Mouse (Mus musculus): Measurements from ENCODE around the gene Elavl1.
"Not testable (repeated sequence)": the region's sequence is repeated elsewhere in the genome, so short reads cannot be mapped to it uniquely, and the experiment has no call there.

The Elavl1 gene

GRCm38 (mm10) chr8:4258233-4258632 is 67.0 kb downstream of the Elavl1 start:
- DNase-seq (ENCODE audit: low spot score): peak; percentile 91

GRCm38 (mm10) chr8:4257350-4257749 is 67.9 kb downstream of the Elavl1 start:
- DNase-seq (ENCODE audit: low spot score): no peak

GRCm38 (mm10) chr8:4256911-4257310 is 68.3 kb downstream of the Elavl1 start:
- DNase-seq (ENCODE audit: low spot score): no peak

- not testable (repeated sequence) for DNase-seq (ENCODE audit: low spot score)
Measured at GRCm38 (mm10) chr8:4255471-4255870, 69.7 kb downstream of the Elavl1 start.

- no peak for DNase-seq (ENCODE audit: low spot score)
Measured at GRCm38 (mm10) chr8:4254001-4254400, 71.2 kb downstream of the Elavl1 start.

GRCm38 (mm10) chr8:4252934-4253841 is 72.0 kb downstream of the Elavl1 start, which contains the start of gene Snapc2:
Snapc2 (plus strand) TSS chr8:4253080.
- peak; percentile 97 for DNase-seq (ENCODE audit: low spot score)

GRCm38 (mm10) chr8:4252116-4252760 is 73.0 kb downstream of the Elavl1 start:
- no peak for DNase-seq (ENCODE audit: low spot score)

GRCm38 (mm10) chr8:4250306-4250970 is 74.8 kb downstream of the Elavl1 start:
- DNase-seq (ENCODE audit: low spot score): peak; percentile 89

GRCm38 (mm10) chr8:4249213-4249612 is 76.0 kb downstream of the Elavl1 start:
- DNase-seq (ENCODE audit: low spot score): no peak

GRCm38 (mm10) chr8:4247951-4248540 is 77.2 kb downstream of the Elavl1 start, which contains the start of gene Tgfbr3l:
Tgfbr3l (plus strand) TSS chr8:4248214.
- no peak for DNase-seq (ENCODE audit: low spot score)

- no peak for DNase-seq (ENCODE audit: low spot score)
Measured at GRCm38 (mm10) chr8:4247241-4247640, 78.0 kb downstream of the Elavl1 start.

DNA sequence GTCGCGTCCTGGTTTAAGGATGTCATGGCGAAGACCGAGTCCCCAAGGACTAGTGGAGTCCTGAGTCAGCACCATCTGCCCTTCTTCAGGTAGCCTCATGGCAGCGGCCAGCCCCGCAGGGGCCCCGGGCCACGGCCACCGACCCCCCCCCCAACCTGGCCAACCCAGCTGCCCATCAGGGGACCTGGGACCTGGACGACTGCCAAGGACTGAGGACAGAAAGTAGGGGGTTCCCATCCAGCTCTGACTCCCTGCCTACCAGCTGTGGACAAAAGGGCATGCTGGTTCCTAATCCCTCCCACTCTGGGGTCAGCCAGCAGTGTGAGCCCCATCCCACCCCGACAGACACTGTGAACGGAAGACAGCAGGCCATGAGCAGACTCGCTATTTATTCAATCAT is 79.5 kb downstream of the Elavl1 start:
- no peak for DNase-seq (ENCODE audit: low spot score)

DNA sequence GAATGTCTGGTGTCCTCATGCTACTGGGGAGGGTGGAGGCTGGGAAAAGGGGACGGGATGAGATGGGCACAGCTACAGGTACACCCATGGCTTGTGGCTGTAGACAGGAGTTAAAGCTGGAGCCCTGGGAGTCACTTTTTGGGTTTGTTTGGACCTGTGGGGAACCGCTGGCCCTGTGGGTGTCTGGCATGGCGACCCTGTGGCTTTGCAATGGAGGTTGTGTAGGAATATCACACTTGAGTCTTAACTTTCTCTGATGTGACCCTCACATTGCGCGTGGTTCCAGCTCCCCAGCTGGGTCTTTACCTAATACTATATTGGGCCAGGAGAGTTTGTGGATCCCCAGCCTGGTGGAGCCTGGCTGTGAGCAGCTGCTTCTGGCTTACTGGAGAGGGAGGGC is 80.2 kb downstream of the Elavl1 start:
- no peak for DNase-seq (ENCODE audit: low spot score)

DNA sequence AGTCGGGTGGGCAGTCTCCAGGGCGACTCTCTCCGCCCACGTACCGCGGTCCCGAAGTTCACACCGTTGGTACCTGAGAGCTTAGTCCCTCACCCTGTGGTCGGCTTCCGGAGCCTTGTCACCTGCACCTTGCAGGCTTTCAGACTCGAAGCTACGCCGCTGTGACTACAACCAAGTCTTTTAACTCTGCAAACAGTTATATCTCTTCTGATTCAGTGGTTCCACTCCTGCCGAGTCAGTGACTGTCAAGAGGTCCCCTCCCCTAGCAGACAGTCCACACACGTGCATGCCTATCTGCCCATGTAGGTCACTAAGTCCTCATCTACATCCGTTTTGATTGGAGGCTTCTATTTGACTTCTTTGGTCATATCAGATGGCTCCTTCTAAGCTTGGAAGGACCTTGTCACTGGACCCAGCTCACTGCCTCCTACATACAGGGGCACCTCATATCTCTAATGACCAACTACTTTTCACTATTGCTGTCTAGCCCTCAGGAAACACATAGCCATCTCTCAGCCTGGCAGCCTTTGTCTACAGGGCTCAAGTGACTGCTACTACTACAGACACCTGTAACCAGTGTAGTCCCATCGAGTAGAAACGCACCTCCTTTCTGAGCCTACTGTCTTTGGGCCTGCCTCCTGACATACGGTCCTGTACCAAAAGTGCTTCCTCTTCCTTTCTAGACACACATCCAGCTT is 85.9 kb downstream of the Elavl1 start:
- DNase-seq (ENCODE audit: low spot score): no peak

- DNase-seq (ENCODE audit: low spot score): peak; percentile 100
Measured at GRCm38 (mm10) chr8:4238434-4239192, 86.6 kb downstream of the Elavl1 start, which contains the start of the genes Map2k7 and Gm49320. Map2k7 (plus strand) TSS chr8:4238740. Gm49320 (plus strand) TSS chr8:4238865.

DNA sequence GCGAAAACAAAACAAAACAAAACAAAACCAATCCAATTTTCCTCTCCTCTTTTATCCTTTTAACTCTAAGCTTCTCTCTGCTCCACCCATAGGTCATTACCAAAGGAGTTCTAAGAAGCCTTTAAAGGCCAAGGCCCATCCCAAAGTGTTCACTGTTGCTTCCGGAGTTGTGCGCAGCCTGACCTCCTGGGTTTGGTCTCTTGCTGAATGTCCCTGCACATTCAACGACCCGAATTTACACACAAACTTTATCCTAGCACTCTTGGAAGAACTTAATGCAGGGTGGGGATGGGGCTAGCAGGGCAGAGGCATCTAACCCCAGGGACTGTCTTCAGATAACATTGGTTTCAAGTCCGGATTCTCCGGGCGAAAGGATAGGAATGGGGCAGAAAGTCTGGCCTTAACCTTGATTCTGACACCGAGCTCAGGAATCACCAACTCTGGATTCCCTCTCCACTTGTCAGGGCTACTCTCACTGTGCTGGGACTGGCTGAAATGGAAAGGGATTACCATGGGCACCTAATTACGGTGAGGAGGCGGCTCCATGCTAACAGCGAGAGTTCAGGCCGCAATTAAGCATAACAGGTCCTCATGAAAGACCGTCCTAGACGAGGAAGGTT is 87.3 kb downstream of the Elavl1 start:
- DNase-seq (ENCODE audit: low spot score): no peak
